Mouse (Mus musculus) limb, embryonic 14.5 days (tissue): ENCODE results near the gene Ddc. TPM values are rescaled to one million over a fixed set of nuclear protein-coding genes. Genes with fewer than 3 reads are reported as not detected.

Experiments
- ATAC-seq: fragments of 200-750 bp; cut with Nextera tagmentation; 2 replicates; pipeline ENCODE4 v1.8.0; 2017; ENCODE audit warnings: low read depth, moderate number of reproducible peaks, moderate TSS enrichment; ENCODE audit not compliant: low FRiP score
- DNase-seq: peaks from one replicate; pipeline ENCODE4 v3.0.0-alpha.2; 2015; ENCODE audit warnings: low spot score
- H3K27ac ChIP-seq: fragments of 300-500 bp; sonication (generic); replicated peaks from 2 replicates; pipeline ENCODE4 v1.5.1; 2014; ENCODE audit warnings: low read depth, mild to moderate bottlenecking, low read length, moderate library complexity, mixed read lengths
- H3K27me3 ChIP-seq: fragments of 300-500 bp; sonication (generic); 2 replicates; pipeline ENCODE4 v1.6.1; 2014; ENCODE audit warnings: low read length, mixed read lengths; ENCODE audit not compliant: control insufficient read depth, insufficient read depth
- H3K36me3 ChIP-seq: fragments of 300-500 bp; sonication (generic); 2 replicates; pipeline ENCODE4 v1.6.1; 2014; ENCODE audit warnings: mild to moderate bottlenecking, low read length, moderate library complexity, mixed read lengths; ENCODE audit not compliant: control insufficient read depth, insufficient read depth
- H3K4me1 ChIP-seq: fragments of 300-500 bp; sonication (generic); 2 replicates; pipeline ENCODE4 v1.6.1; 2014; ENCODE audit warnings: antibody characterized with exemption, low read length, mixed read lengths; ENCODE audit not compliant: control insufficient read depth, insufficient read depth
- H3K4me2 ChIP-seq: fragments of 300-500 bp; sonication (generic); replicated peaks from 2 replicates; pipeline ENCODE4 v1.6.1; 2014; ENCODE audit warnings: low read depth, mild to moderate bottlenecking, low read length, moderate library complexity; ENCODE audit not compliant: severe bottlenecking
- H3K4me3 ChIP-seq: fragments of 300-500 bp; sonication (generic); replicated peaks from 2 replicates; pipeline ENCODE4 v1.5.1; 2014; ENCODE audit warnings: low read length
- H3K9ac ChIP-seq: fragments of 300-500 bp; sonication (generic); 2 replicates; pipeline ENCODE4 v1.6.1; 2014; ENCODE audit warnings: mild to moderate bottlenecking, low read depth, low read length, moderate library complexity; ENCODE audit not compliant: severe bottlenecking
- H3K9me3 ChIP-seq: fragments of 300-500 bp; sonication (generic); 2 replicates; pipeline ENCODE4 v1.6.1; 2016; ENCODE audit warnings: low read length; ENCODE audit not compliant: control insufficient read depth
- POLR2A ChIP-seq: fragments of 200-500 bp; IDR thresholded peaks from 2 replicates; pipeline ENCODE4 v1.8.0; 2012; ENCODE audit warnings: inconsistent platforms, mild to moderate bottlenecking, moderate library complexity, borderline replicate concordance; ENCODE audit not compliant: insufficient read depth, insufficient read length; ENCODE audit errors: extremely low read depth
- WGBS: fragments of 180-500 bp; shearing (Covaris S2); extraction: QIAGEN DNeasy Blood & Tissue Kit; methylation state at CpG from one replicate; pipeline ENCODE4 v1.1.7; 2014; 5-methylcytosine and 5-hydroxymethylcytosine counted together
- polyA plus RNA-seq, 2 experiments: library from polyadenylated mRNA; depleted of rRNA in 1 of 2; stranded (reverse) in 1 of 2; unstranded in 1 of 2; fragments of >200 nt; fragmentation: Nextera tagmentation in 1 of 2; extraction: Ambion mirVana in 1 of 2; gene quantifications; 2 replicates each; pipeline versions ENCODE4 v1.2.1 to v1.2.3; 2012 to 2014

Gene Ddc
- polyA plus RNA-seq, 2 experiments, result 12.6 to 20.7 TPM

DNA sequence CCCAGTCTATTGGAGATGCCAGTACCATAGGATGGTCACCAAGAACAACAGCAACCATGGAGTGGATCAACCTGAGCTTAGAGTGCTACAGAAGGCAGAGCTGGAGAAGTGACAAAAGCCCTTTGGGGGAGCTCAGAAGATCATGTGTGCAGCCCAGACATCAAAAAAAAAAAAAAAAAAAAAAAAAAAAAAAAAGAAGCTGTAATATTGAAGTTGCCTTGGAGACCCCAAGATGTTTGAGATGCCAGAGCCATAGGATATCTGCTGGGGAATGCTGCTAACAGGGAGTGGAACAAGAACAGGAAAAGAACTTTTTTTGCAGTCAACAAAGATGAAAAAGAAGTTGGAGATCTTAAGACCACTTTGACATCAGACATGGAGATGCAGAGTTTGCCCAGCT is 7.6 kb upstream of the Ddc start:
- Histone ChIP-seq H3K4me2 (no peak overlapping the region), H3K27me3 (no peaks in the 10 kb centered on the region), H3K27ac (no peak overlapping the region), H3K36me3 (no peaks in the 10 kb centered on the region), H3K9ac (no peak overlapping the region), H3K9me3 (0 out of 2 replicates have a peak, but pooled peaks cover 3% of the 10 kb centered on the region), H3K4me1 (no peaks in the 10 kb centered on the region), H3K4me3 (no peak overlapping the region)
- ATAC-seq (no peak), DNase-seq (no peak)
- TF ChIP-seq POLR2A, result no peak

DNA sequence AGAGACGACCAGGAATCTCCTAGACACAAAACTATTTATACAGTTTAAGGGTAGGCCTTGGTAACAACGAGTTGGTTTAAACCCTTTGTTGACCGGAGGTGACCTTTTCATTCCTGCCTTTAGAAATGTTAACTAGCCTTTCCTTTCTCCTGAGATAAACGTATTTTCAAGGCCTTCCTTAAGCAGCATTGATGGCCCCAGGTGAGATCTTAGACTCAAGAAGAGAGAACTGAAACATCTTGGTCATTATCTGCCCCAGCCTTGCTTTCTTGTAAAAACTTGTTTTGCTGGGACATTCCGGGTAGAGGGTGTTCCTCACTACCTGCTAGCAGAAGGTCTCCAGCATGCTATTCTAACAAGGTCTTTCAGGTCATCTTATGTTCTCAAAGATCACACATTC is 7.1 kb upstream of the Ddc start:
- no peak overlapping the region for H3K27ac ChIP-seq
- H3K4me3 ChIP-seq, result no peak overlapping the region
- no peaks in the 10 kb centered on the region for H3K4me1 ChIP-seq
- TF ChIP-seq POLR2A, result no peak
- no peaks in the 10 kb centered on the region for H3K36me3 ChIP-seq
- no peak overlapping the region for H3K4me2 ChIP-seq
- ATAC-seq, result no peak
- no peak overlapping the region for H3K9ac ChIP-seq
- H3K27me3 ChIP-seq, result no peaks in the 10 kb centered on the region
- 0 out of 2 replicates have a peak, but pooled peaks cover 3% of the 10 kb centered on the region for H3K9me3 ChIP-seq
- no peak for DNase-seq
- 64% methylated on average over 5 of the region's 5 CpGs for WGBS

DNA sequence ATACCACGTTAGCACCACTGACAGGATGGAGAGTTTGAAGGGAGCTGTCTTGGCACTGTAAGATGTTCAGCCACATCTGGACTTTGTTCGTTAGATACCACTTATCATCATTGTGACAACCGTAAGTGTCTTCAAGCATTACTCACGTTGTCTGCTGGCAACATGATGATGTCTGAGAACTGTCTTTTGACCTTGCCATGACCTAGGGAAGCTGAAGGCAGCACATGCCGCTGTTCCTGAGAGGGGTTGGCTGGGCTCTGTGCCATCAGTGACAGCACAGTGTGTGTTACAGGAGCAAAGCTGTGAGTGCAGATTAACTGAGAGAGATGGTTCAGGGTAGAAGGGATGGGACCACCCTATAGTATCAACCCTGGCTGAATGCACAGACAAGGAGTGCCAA is 3.6 kb upstream of the Ddc start:
- no peak overlapping the region for H3K4me2 ChIP-seq

DNA sequence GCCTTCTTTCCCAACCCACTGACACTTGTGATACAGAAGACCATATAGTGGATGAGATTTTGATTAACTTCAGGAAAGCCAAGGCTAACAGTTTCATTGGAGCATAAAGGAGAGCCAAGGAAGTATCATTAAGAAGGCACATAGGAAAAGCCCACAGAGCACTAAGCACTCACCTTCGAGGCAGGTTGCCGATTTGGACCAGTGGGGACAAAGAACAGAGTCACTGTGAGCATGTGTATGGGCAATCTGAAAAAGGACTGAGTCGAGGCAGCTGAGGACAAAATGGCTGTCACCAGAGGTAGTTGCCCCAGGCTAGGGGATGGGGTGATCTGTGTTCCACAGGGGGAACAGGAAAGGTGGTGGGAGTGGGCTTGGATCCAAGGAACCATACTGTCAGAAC is 552 bp upstream of the Ddc start:
- ATAC-seq (no peak), DNase-seq (no peak)
- Histone ChIP-seq H3K9me3 (no peaks in the 10 kb centered on the region), H3K4me3 (no peak overlapping the region), H3K27me3 (no peaks in the 10 kb centered on the region), H3K4me2 (no peak overlapping the region), H3K36me3 (no peaks in the 10 kb centered on the region), H3K4me1 (no peaks in the 10 kb centered on the region), H3K9ac (no peak overlapping the region), H3K27ac (no peak overlapping the region)
- 83% methylated on average over 3 of the region's 3 CpGs for WGBS
- no peak for TF ChIP-seq POLR2A

More for the DNA sequence above, 3.6 kb upstream of the Ddc start:
- H3K4me3 ChIP-seq, result no peak overlapping the region
- no peak for DNase-seq
- no peak for TF ChIP-seq POLR2A
- H3K4me1 ChIP-seq, result no peaks in the 10 kb centered on the region
- H3K27me3 ChIP-seq, result no peaks in the 10 kb centered on the region
- no peaks in the 10 kb centered on the region for H3K9me3 ChIP-seq
- WGBS, result 49% methylated on average over 5 of the region's 5 CpGs
- no peaks in the 10 kb centered on the region for H3K36me3 ChIP-seq
- H3K27ac ChIP-seq, result no peak overlapping the region
- ATAC-seq, result no peak
- H3K9ac ChIP-seq, result no peak overlapping the region

DNA sequence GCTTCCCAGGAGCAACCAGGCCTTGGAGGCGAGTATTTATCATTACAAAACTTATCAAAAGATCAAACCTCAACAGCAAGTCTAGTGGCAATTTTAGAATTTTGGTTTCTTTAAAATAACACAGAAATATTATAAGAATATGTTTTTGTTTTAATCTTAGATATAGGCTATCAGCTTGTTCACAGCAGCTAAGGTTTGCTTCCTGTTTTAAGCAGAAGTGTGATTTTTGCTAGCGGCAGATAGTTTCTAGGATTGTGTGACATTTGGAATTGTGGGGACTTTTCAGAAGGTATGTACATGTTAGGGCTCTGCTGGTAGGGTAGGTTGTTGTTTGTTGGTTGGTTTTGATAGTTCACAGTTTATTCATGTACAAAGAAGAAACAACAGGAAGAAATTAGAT is 2.5 kb downstream of the Ddc start:
- no peak for TF ChIP-seq POLR2A

GRCm38 (mm10) chr11:11893769-11894168 is 4.2 kb downstream of the Ddc start:
- TF ChIP-seq POLR2A, result no peak
- 66% methylated on average over 1 of the region's 1 CpGs for WGBS
- Histone ChIP-seq H3K27ac (no peak overlapping the region), H3K36me3 (no peaks in the 10 kb centered on the region), H3K4me2 (no peak overlapping the region), H3K4me3 (no peak overlapping the region), H3K9ac (no peak overlapping the region), H3K27me3 (no peaks in the 10 kb centered on the region), H3K4me1 (no peaks in the 10 kb centered on the region), H3K9me3 (no peaks in the 10 kb centered on the region)
- ATAC-seq (no peak), DNase-seq (no peak)

More for the DNA sequence above, 2.5 kb downstream of the Ddc start:
- no peak overlapping the region for H3K4me3 ChIP-seq
- no peaks in the 10 kb centered on the region for H3K27me3 ChIP-seq
- no peaks in the 10 kb centered on the region for H3K36me3 ChIP-seq
- no peaks in the 10 kb centered on the region for H3K4me1 ChIP-seq
- H3K27ac ChIP-seq, result no peak overlapping the region
- ATAC-seq, result no peak
- H3K9me3 ChIP-seq, result no peaks in the 10 kb centered on the region
- no peak for DNase-seq
- 86% methylated on average over 2 of the region's 2 CpGs for WGBS
- no peak overlapping the region for H3K9ac ChIP-seq
- no peak overlapping the region for H3K4me2 ChIP-seq
